Comparison of ENCODE assay signal across 1 mouse cellular context in the genomic region with DNA sequence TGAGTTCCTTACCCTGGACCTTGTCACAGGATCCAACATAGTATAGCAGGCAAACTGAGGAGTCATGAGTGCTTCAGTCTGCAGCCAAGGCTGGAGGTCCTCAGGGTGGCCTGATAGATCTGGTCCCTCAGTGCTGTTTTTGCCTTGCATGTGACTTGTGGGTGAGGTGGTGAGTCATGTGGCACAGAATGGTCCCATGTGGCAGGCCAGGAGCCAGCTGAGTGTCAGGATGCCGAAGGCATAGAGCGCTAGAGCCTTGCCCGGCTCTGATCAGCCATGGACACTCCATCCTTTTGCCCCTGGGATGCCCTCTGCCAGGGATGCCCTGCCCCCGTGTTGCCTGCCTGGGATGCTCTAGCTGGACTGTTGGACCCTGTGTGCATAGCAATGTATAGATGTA.
TF ChIP-seq lines count a peak whose summit lies in the region.

No protein-coding gene starts in this region.

TF ChIP-seq in C2C12, 6 proteins besides CTCF, POLR2A, EP300 and RAD21:
- TF ChIP-seq USF1 (IDR thresholded peaks at IDR 0.05; ENCODE audit: low read depth) (peak; percentile 41), FOSL1 (IDR thresholded peaks at IDR 0.05; ENCODE audit: insufficient read depth, low read length, poor library complexity, severe bottlenecking) (no peak)
